Mouse (Mus musculus): Measurements from ENCODE around the gene Fn1. TPM values are rescaled to one million over a fixed set of nuclear protein-coding genes. Genes with fewer than 3 reads are reported as not detected.

The Fn1 gene
- polyA plus RNA-seq, 1 experiment, result 56.8 TPM

GRCm38 (mm10) chr1:71651315-71651714 lies 1.7 kb downstream of the Fn1 start:
- Histone ChIP-seq H3K4me1 (ENCODE audit: control insufficient read depth, insufficient read depth, insufficient read length) (peaks cover 5% of the 10 kb centered on the region), H3K27me3 (ENCODE audit: control insufficient read depth, insufficient read depth, low read length) (peaks cover 5% of the 10 kb centered on the region), H3K27ac (ENCODE audit: insufficient read depth, low read length) (no peak overlapping the region), H3K4me3 (ENCODE audit: extremely low read depth, insufficient read depth, insufficient read length) (no peak overlapping the region), H3K36me3 (ENCODE audit: control insufficient read depth, insufficient read depth, low read length) (no peaks in the 10 kb centered on the region)
- TF ChIP-seq CTCF (IDR thresholded peaks at IDR 0.05; ENCODE audit: extremely low read depth, insufficient read depth, insufficient read length, insufficient replicate concordance), result no peak
- no peak for TF ChIP-seq POLR2A (IDR thresholded peaks at IDR 0.05; ENCODE audit: low read depth, low read length)
- no peak for DNase-seq (ENCODE audit: low read depth in 1 of 2, low spot score in 2 of 2)
- 72% methylated on average over 9 of the region's 9 CpGs for WGBS

GRCm38 (mm10) chr1:71650741-71651140 lies 2.3 kb downstream of the Fn1 start:
- no peak overlapping the region for H3K27ac ChIP-seq (ENCODE audit: insufficient read depth, low read length)
- H3K4me3 ChIP-seq (ENCODE audit: extremely low read depth, insufficient read depth, insufficient read length), result no peak overlapping the region
- peaks cover 5% of the 10 kb centered on the region for H3K27me3 ChIP-seq (ENCODE audit: control insufficient read depth, insufficient read depth, low read length)
- TF ChIP-seq CTCF (IDR thresholded peaks at IDR 0.05; ENCODE audit: extremely low read depth, insufficient read depth, insufficient read length, insufficient replicate concordance), result no peak
- TF ChIP-seq POLR2A (IDR thresholded peaks at IDR 0.05; ENCODE audit: low read depth, low read length), result no peak
- 86% methylated on average over 6 of the region's 6 CpGs for WGBS
- peaks cover 5% of the 10 kb centered on the region for H3K4me1 ChIP-seq (ENCODE audit: control insufficient read depth, insufficient read depth, insufficient read length)
- no peak for DNase-seq (ENCODE audit: low read depth in 1 of 2, low spot score in 2 of 2)
- H3K36me3 ChIP-seq (ENCODE audit: control insufficient read depth, insufficient read depth, low read length), result no peaks in the 10 kb centered on the region

- TF ChIP-seq POLR2A (IDR thresholded peaks at IDR 0.05; ENCODE audit: low read depth, low read length) (no peak), CTCF (IDR thresholded peaks at IDR 0.05; ENCODE audit: extremely low read depth, insufficient read depth, insufficient read length, insufficient replicate concordance) (no peak)
- H3K27ac ChIP-seq (ENCODE audit: insufficient read depth, low read length), result no peak overlapping the region
- no peaks in the 10 kb centered on the region for H3K36me3 ChIP-seq (ENCODE audit: control insufficient read depth, insufficient read depth, low read length)
- peaks cover 4% of the 10 kb centered on the region; the same call in 1 of the 2 replicates for H3K4me1 ChIP-seq (ENCODE audit: control insufficient read depth, insufficient read depth, insufficient read length)
- WGBS, result 90% methylated on average over 7 of the region's 7 CpGs
- no peak for DNase-seq (ENCODE audit: low read depth in 1 of 2, low spot score in 2 of 2)
- no peak overlapping the region for H3K4me3 ChIP-seq (ENCODE audit: extremely low read depth, insufficient read depth, insufficient read length)
- peaks cover 5% of the 10 kb centered on the region for H3K27me3 ChIP-seq (ENCODE audit: control insufficient read depth, insufficient read depth, low read length)
These were observed 4.8 kb downstream of the Fn1 start for GRCm38 (mm10) chr1:71648166-71648565.

GRCm38 (mm10) chr1:71646774-71647173 lies 6.2 kb downstream of the Fn1 start:
- Histone ChIP-seq H3K27me3 (ENCODE audit: control insufficient read depth, insufficient read depth, low read length) (no peaks in the 10 kb centered on the region; the same call in 1 of the 2 replicates), H3K4me3 (ENCODE audit: extremely low read depth, insufficient read depth, insufficient read length) (no peak overlapping the region), H3K36me3 (ENCODE audit: control insufficient read depth, insufficient read depth, low read length) (no peaks in the 10 kb centered on the region), H3K4me1 (ENCODE audit: control insufficient read depth, insufficient read depth, insufficient read length) (no peaks in the 10 kb centered on the region), H3K27ac (ENCODE audit: insufficient read depth, low read length) (no peak overlapping the region)
- WGBS, result 82% methylated on average over 5 of the region's 5 CpGs
- DNase-seq (ENCODE audit: low read depth in 1 of 2, low spot score in 2 of 2), result no peak
- no peak for TF ChIP-seq CTCF (IDR thresholded peaks at IDR 0.05; ENCODE audit: extremely low read depth, insufficient read depth, insufficient read length, insufficient replicate concordance)
- TF ChIP-seq POLR2A (IDR thresholded peaks at IDR 0.05; ENCODE audit: low read depth, low read length), result no peak

- H3K27ac ChIP-seq (ENCODE audit: insufficient read depth, low read length), result no peak overlapping the region
- no peak overlapping the region for H3K4me3 ChIP-seq (ENCODE audit: extremely low read depth, insufficient read depth, insufficient read length)
- DNase-seq (ENCODE audit: low read depth in 1 of 2, low spot score in 2 of 2), result no peak
- H3K27me3 ChIP-seq (ENCODE audit: control insufficient read depth, insufficient read depth, low read length), result no peaks in the 10 kb centered on the region; the same call in 1 of the 2 replicates
- WGBS, result 34% methylated on average over 3 of the region's 3 CpGs
- no peak for TF ChIP-seq POLR2A (IDR thresholded peaks at IDR 0.05; ENCODE audit: low read depth, low read length)
- no peak for TF ChIP-seq CTCF (IDR thresholded peaks at IDR 0.05; ENCODE audit: extremely low read depth, insufficient read depth, insufficient read length, insufficient replicate concordance)
- no peaks in the 10 kb centered on the region for H3K36me3 ChIP-seq (ENCODE audit: control insufficient read depth, insufficient read depth, low read length)
- H3K4me1 ChIP-seq (ENCODE audit: control insufficient read depth, insufficient read depth, insufficient read length), result no peaks in the 10 kb centered on the region
These were observed 7.0 kb downstream of the Fn1 start for GRCm38 (mm10) chr1:71645999-71646398.

GRCm38 (mm10) chr1:71645466-71645865 lies 7.5 kb downstream of the Fn1 start:
- Histone ChIP-seq H3K27me3 (ENCODE audit: control insufficient read depth, insufficient read depth, low read length) (no peaks in the 10 kb centered on the region; the same call in 1 of the 2 replicates), H3K36me3 (ENCODE audit: control insufficient read depth, insufficient read depth, low read length) (no peaks in the 10 kb centered on the region), H3K4me1 (ENCODE audit: control insufficient read depth, insufficient read depth, insufficient read length) (no peaks in the 10 kb centered on the region), H3K4me3 (ENCODE audit: extremely low read depth, insufficient read depth, insufficient read length) (no peak overlapping the region), H3K27ac (ENCODE audit: insufficient read depth, low read length) (no peak overlapping the region)
- no peak for DNase-seq (ENCODE audit: low read depth in 1 of 2, low spot score in 2 of 2)
- WGBS, result 92% methylated on average over 13 of the region's 13 CpGs
- TF ChIP-seq POLR2A (IDR thresholded peaks at IDR 0.05; ENCODE audit: low read depth, low read length) (no peak), CTCF (IDR thresholded peaks at IDR 0.05; ENCODE audit: extremely low read depth, insufficient read depth, insufficient read length, insufficient replicate concordance) (no peak)

- Histone ChIP-seq H3K27ac (ENCODE audit: insufficient read depth, low read length) (no peak overlapping the region), H3K36me3 (ENCODE audit: control insufficient read depth, insufficient read depth, low read length) (no peaks in the 10 kb centered on the region), H3K27me3 (ENCODE audit: control insufficient read depth, insufficient read depth, low read length) (no peaks in the 10 kb centered on the region), H3K4me3 (ENCODE audit: extremely low read depth, insufficient read depth, insufficient read length) (no peak overlapping the region), H3K4me1 (ENCODE audit: control insufficient read depth, insufficient read depth, insufficient read length) (no peaks in the 10 kb centered on the region)
- TF ChIP-seq CTCF (IDR thresholded peaks at IDR 0.05; ENCODE audit: extremely low read depth, insufficient read depth, insufficient read length, insufficient replicate concordance) (no peak), POLR2A (IDR thresholded peaks at IDR 0.05; ENCODE audit: low read depth, low read length) (no peak)
- WGBS, result 92% methylated on average over 10 of the region's 10 CpGs
- no peak for DNase-seq (ENCODE audit: low read depth in 1 of 2, low spot score in 2 of 2)
These were observed 10.2 kb downstream of the Fn1 start for GRCm38 (mm10) chr1:71642794-71643193.

Measured in spleen, adult 2 months (tissue).